Mouse (Mus musculus) bone marrow macrophage, adult 2 months (primary cell): ENCODE data around the gene Gzmm.

ENCODE experiments used
- CTCF ChIP-seq: IDR thresholded peaks from 2 replicates; pipeline ENCODE4 v1.5.1; 2012; ENCODE audit warnings: low read depth, mild to moderate bottlenecking, low read length, moderate library complexity
- POLR2A ChIP-seq: IDR thresholded peaks from 2 replicates; pipeline ENCODE4 v1.6.1; 2012; ENCODE audit warnings: mild to moderate bottlenecking, low read depth, low read length, borderline replicate concordance

DNA sequence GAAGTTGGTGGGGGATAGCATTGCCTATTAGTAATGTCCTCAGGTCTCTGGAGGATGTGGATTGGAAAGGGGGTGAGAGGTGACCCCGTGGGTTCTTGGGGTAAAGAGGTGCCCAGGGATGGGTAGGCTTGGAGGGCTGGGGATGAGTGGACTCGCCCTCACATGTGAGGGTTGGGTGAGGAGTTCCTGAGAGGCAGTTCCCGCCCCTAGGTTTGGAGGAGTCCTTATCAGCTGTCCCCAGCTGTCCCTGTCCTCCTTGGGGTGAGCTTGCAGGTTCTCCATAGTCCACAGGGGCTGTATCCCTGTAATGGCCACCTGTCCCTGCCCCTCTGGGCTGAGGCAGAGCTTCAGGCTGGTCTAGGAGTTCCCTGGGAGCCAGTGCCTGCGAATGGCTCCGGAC lies 17.1 kb downstream of the Gzmm start:
- TF ChIP-seq POLR2A = no peak
- TF ChIP-seq CTCF = no peak
